Mouse (Mus musculus) liver, embryonic 13.5 days (tissue): ENCODE data around the gene Rp9. TPM values are rescaled to one million over a fixed set of nuclear protein-coding genes. Genes with fewer than 3 reads are reported as not detected.

Experiments used
- ATAC-seq: fragments of 200-750 bp; cut with Nextera tagmentation; 2 replicates; pipeline ENCODE4 v1.8.0; 2017; ENCODE audit warnings: low read depth, mild to moderate bottlenecking, moderate number of reproducible peaks, moderate library complexity
- DNase-seq: peaks from one replicate; pipeline ENCODE4 v3.0.0; 2022
- H3K27ac ChIP-seq: fragments of 300-500 bp; sonication (generic); 2 replicates; pipeline ENCODE4 v1.5.1; 2015; ENCODE audit warnings: moderate library complexity, mild to moderate bottlenecking, inconsistent platforms
- H3K27me3 ChIP-seq: fragments of 300-500 bp; sonication (generic); 2 replicates; pipeline ENCODE4 v1.6.1; 2015; ENCODE audit warnings: mild to moderate bottlenecking, inconsistent platforms
- H3K36me3 ChIP-seq: fragments of 300-500 bp; sonication (generic); 2 replicates; pipeline ENCODE4 v1.6.1; 2015; ENCODE audit warnings: mild to moderate bottlenecking, inconsistent platforms
- H3K4me1 ChIP-seq: fragments of 300-500 bp; sonication (generic); replicated peaks from 2 replicates; pipeline ENCODE4 v1.6.1; 2015; ENCODE audit warnings: inconsistent platforms
- H3K4me2 ChIP-seq: fragments of 300-500 bp; sonication (generic); 2 replicates; pipeline ENCODE4 v1.6.1; 2015; ENCODE audit warnings: inconsistent platforms, mild to moderate bottlenecking, moderate library complexity
- H3K4me3 ChIP-seq: fragments of 300-500 bp; sonication (generic); replicated peaks from 2 replicates; pipeline ENCODE4 v1.5.1; 2015; ENCODE audit warnings: mild to moderate bottlenecking, inconsistent platforms
- H3K9ac ChIP-seq: fragments of 300-500 bp; sonication (generic); 2 replicates; pipeline ENCODE4 v1.6.1; 2015; ENCODE audit warnings: mild to moderate bottlenecking, inconsistent platforms
- H3K9me3 ChIP-seq: fragments of 300-500 bp; sonication (generic); replicated peaks from 2 replicates; pipeline ENCODE4 v1.6.1; 2016; ENCODE audit warnings: inconsistent platforms
- WGBS: fragments of 180-500 bp; shearing (Covaris S2); methylation state at CpG from one replicate; pipeline ENCODE4 v1.1.7; 2015; ENCODE audit not compliant: insufficient replicate concordance; 5-methylcytosine and 5-hydroxymethylcytosine counted together
- polyA plus RNA-seq: library from polyadenylated mRNA; unstranded; fragments of >200 nt; fragmentation: Nextera tagmentation; extraction: Ambion mirVana; gene quantifications from 2 replicates; pipeline ENCODE4 v1.2.1, GENCODE M21; 2015

The Rp9 gene
- polyA plus RNA-seq, 1 experiment from 2014 or later, result 45.9 TPM

GRCm38 (mm10) chr9:22433221-22433620, 36.3 kb downstream of the Rp9 start:
- DNase-seq, result no peak
- H3K4me2 ChIP-seq, result no peak overlapping the region
- H3K9me3 ChIP-seq, result no peaks in the 10 kb centered on the region
- H3K36me3 ChIP-seq, result no peaks in the 10 kb centered on the region
- no peak overlapping the region for H3K9ac ChIP-seq
- WGBS, result 61% methylated on average over 2 of the region's 2 CpGs
- H3K4me3 ChIP-seq, result no peak overlapping the region
- H3K27ac ChIP-seq, result no peak overlapping the region
- no peak for ATAC-seq
- no peaks in the 10 kb centered on the region for H3K27me3 ChIP-seq
- peaks cover 21% of the 10 kb centered on the region for H3K4me1 ChIP-seq

- no peaks in the 10 kb centered on the region for H3K36me3 ChIP-seq
- ATAC-seq (peak; percentile 39; the same call in 1 of the 2 replicates), DNase-seq (no peak)
- H3K27ac ChIP-seq, result no peak overlapping the region
- no peaks in the 10 kb centered on the region for H3K27me3 ChIP-seq
- peak overlapping the region; percentile 33 for H3K4me2 ChIP-seq
- peaks cover 26% of the 10 kb centered on the region for H3K4me1 ChIP-seq
- no peaks in the 10 kb centered on the region for H3K9me3 ChIP-seq
- no peak overlapping the region for H3K9ac ChIP-seq
- no peak overlapping the region for H3K4me3 ChIP-seq
- WGBS, result 13% methylated on average over 5 of the region's 5 CpGs
Observed at GRCm38 (mm10) chr9:22430315-22430840, 39.2 kb downstream of the Rp9 start.

GRCm38 (mm10) chr9:22429533-22430241, 39.9 kb downstream of the Rp9 start:
- H3K4me2 ChIP-seq, result peak overlapping the region; percentile 33
- no peak overlapping the region for H3K27ac ChIP-seq
- peaks cover 30% of the 10 kb centered on the region for H3K4me1 ChIP-seq
- ATAC-seq (no peak), DNase-seq (no peak)
- H3K4me3 ChIP-seq, result no peak overlapping the region
- 47% methylated on average over 15 of the region's 15 CpGs for WGBS
- H3K9me3 ChIP-seq, result no peaks in the 10 kb centered on the region
- H3K27me3 ChIP-seq, result no peaks in the 10 kb centered on the region
- H3K9ac ChIP-seq, result no peak overlapping the region
- no peaks in the 10 kb centered on the region for H3K36me3 ChIP-seq

GRCm38 (mm10) chr9:22428666-22429410, 40.7 kb downstream of the Rp9 start:
- 74% methylated on average over 14 of the region's 14 CpGs for WGBS
- DNase-seq, result no peak
- Histone ChIP-seq H3K27ac (no peak overlapping the region; the same call in 1 of the 2 replicates), H3K4me2 (no peak overlapping the region), H3K4me1 (peaks cover 36% of the 10 kb centered on the region), H3K4me3 (no peak overlapping the region), H3K9me3 (no peaks in the 10 kb centered on the region), H3K36me3 (no peaks in the 10 kb centered on the region), H3K27me3 (no peaks in the 10 kb centered on the region), H3K9ac (no peak overlapping the region)
- no peak for ATAC-seq

GRCm38 (mm10) chr9:22428028-22428665, 41.4 kb downstream of the Rp9 start:
- Histone ChIP-seq H3K9me3 (no peaks in the 10 kb centered on the region), H3K4me3 (no peak overlapping the region), H3K27ac (no peak overlapping the region; the same call in 1 of the 2 replicates), H3K27me3 (no peaks in the 10 kb centered on the region), H3K36me3 (no peaks in the 10 kb centered on the region), H3K4me2 (no peak overlapping the region), H3K9ac (no peak overlapping the region), H3K4me1 (peaks cover 36% of the 10 kb centered on the region)
- ATAC-seq, result no peak; the same call in 1 of the 2 replicates
- WGBS, result 38% methylated on average over 4 of the region's 4 CpGs
- no peak for DNase-seq

GRCm38 (mm10) chr9:22424719-22425118, 44.8 kb downstream of the Rp9 start:
- Histone ChIP-seq H3K4me2 (no peak overlapping the region), H3K4me1 (peaks cover 39% of the 10 kb centered on the region), H3K27ac (no peak overlapping the region), H3K9ac (no peak overlapping the region), H3K4me3 (no peak overlapping the region), H3K36me3 (no peaks in the 10 kb centered on the region), H3K27me3 (no peaks in the 10 kb centered on the region), H3K9me3 (no peaks in the 10 kb centered on the region)
- WGBS, result 66% methylated on average over 4 of the region's 4 CpGs
- ATAC-seq (no peak), DNase-seq (no peak)

- peaks cover 36% of the 10 kb centered on the region for H3K4me1 ChIP-seq
- H3K9me3 ChIP-seq, result no peaks in the 10 kb centered on the region
- DNase-seq (no peak), ATAC-seq (no peak)
- no peaks in the 10 kb centered on the region for H3K27me3 ChIP-seq
- no peak overlapping the region for H3K27ac ChIP-seq
- no peak overlapping the region for H3K4me3 ChIP-seq
- no peaks in the 10 kb centered on the region for H3K36me3 ChIP-seq
- H3K4me2 ChIP-seq, result no peak overlapping the region
- WGBS, result 54% methylated on average over 10 of the region's 10 CpGs
- no peak overlapping the region for H3K9ac ChIP-seq
Observed at GRCm38 (mm10) chr9:22424196-22424595, 45.3 kb downstream of the Rp9 start.

GRCm38 (mm10) chr9:22423507-22423906, 46.0 kb downstream of the Rp9 start:
- DNase-seq (no peak), ATAC-seq (no peak)
- no peaks in the 10 kb centered on the region for H3K36me3 ChIP-seq
- no peaks in the 10 kb centered on the region for H3K27me3 ChIP-seq
- no peak overlapping the region for H3K9ac ChIP-seq
- no peak overlapping the region for H3K4me2 ChIP-seq
- H3K27ac ChIP-seq, result no peak overlapping the region
- no peak overlapping the region for H3K4me3 ChIP-seq
- H3K4me1 ChIP-seq, result peaks cover 31% of the 10 kb centered on the region
- 47% methylated on average over 1 of the region's 1 CpGs for WGBS
- no peaks in the 10 kb centered on the region for H3K9me3 ChIP-seq

GRCm38 (mm10) chr9:22422559-22422958, 47.0 kb downstream of the Rp9 start:
- H3K27ac ChIP-seq, result no peak overlapping the region
- H3K36me3 ChIP-seq, result no peaks in the 10 kb centered on the region
- ATAC-seq (no peak), DNase-seq (no peak)
- peaks cover 23% of the 10 kb centered on the region for H3K4me1 ChIP-seq
- H3K4me3 ChIP-seq, result no peak overlapping the region
- H3K4me2 ChIP-seq, result no peak overlapping the region
- WGBS, result 61% methylated on average over 1 of the region's 1 CpGs
- no peaks in the 10 kb centered on the region for H3K9me3 ChIP-seq
- no peaks in the 10 kb centered on the region for H3K27me3 ChIP-seq
- H3K9ac ChIP-seq, result no peak overlapping the region

GRCm38 (mm10) chr9:22420491-22420890, 49.1 kb downstream of the Rp9 start:
- H3K9me3 ChIP-seq, result no peaks in the 10 kb centered on the region
- H3K4me2 ChIP-seq, result no peak overlapping the region
- no peak overlapping the region for H3K27ac ChIP-seq
- no peaks in the 10 kb centered on the region for H3K27me3 ChIP-seq
- WGBS, result 62% methylated on average over 7 of the region's 7 CpGs
- no peak overlapping the region for H3K4me3 ChIP-seq
- DNase-seq (no peak), ATAC-seq (no peak)
- H3K4me1 ChIP-seq, result peaks cover 28% of the 10 kb centered on the region
- no peaks in the 10 kb centered on the region for H3K36me3 ChIP-seq
- no peak overlapping the region for H3K9ac ChIP-seq

- H3K9me3 ChIP-seq, result no peaks in the 10 kb centered on the region
- 58% methylated on average over 3 of the region's 3 CpGs for WGBS
- no peak overlapping the region for H3K4me2 ChIP-seq
- H3K27me3 ChIP-seq, result no peaks in the 10 kb centered on the region
- no peak overlapping the region for H3K9ac ChIP-seq
- no peaks in the 10 kb centered on the region for H3K36me3 ChIP-seq
- DNase-seq, result no peak
- no peak overlapping the region for H3K27ac ChIP-seq
- H3K4me1 ChIP-seq, result peaks cover 26% of the 10 kb centered on the region
- no peak for ATAC-seq
- H3K4me3 ChIP-seq, result no peak overlapping the region
Observed at GRCm38 (mm10) chr9:22419877-22420276, 49.7 kb downstream of the Rp9 start.
